Mouse (Mus musculus) intestine, embryonic 15.5 days (tissue): ENCODE measurements around the gene Exoc3l. TPM values are rescaled to one million over a fixed set of nuclear protein-coding genes. Genes with fewer than 3 reads are reported as not detected.

Experiments used
- ATAC-seq: fragments of 200-750 bp; cut with Nextera tagmentation; 2 replicates; pipeline ENCODE4 v1.8.0; 2017; ENCODE audit warnings: moderate TSS enrichment, moderate library complexity
- H3K27ac ChIP-seq: fragments of 300-500 bp; sonication (generic); 2 replicates; pipeline ENCODE4 v1.5.1; 2015; ENCODE audit warnings: mild to moderate bottlenecking, inconsistent platforms
- H3K27me3 ChIP-seq: fragments of 300-500 bp; sonication (generic); replicated peaks from 2 replicates; pipeline ENCODE4 v1.6.1; 2015; ENCODE audit warnings: inconsistent platforms
- H3K36me3 ChIP-seq: fragments of 300-500 bp; sonication (generic); 2 replicates; pipeline ENCODE4 v1.6.1; 2015; ENCODE audit warnings: inconsistent platforms
- H3K4me1 ChIP-seq: fragments of 300-500 bp; sonication (generic); replicated peaks from 2 replicates; pipeline ENCODE4 v1.6.1; 2015; ENCODE audit warnings: inconsistent platforms
- H3K4me2 ChIP-seq: fragments of 300-500 bp; sonication (generic); replicated peaks from 2 replicates; pipeline ENCODE4 v1.6.1; 2015; ENCODE audit warnings: mild to moderate bottlenecking, inconsistent platforms
- H3K4me3 ChIP-seq: fragments of 300-500 bp; sonication (generic); replicated peaks from 2 replicates; pipeline ENCODE4 v1.5.1; 2015; ENCODE audit warnings: inconsistent platforms
- H3K9ac ChIP-seq: fragments of 300-500 bp; sonication (generic); 2 replicates; pipeline ENCODE4 v1.6.1; 2015; ENCODE audit warnings: inconsistent platforms
- H3K9me3 ChIP-seq: fragments of 300-500 bp; sonication (generic); 2 replicates; pipeline ENCODE4 v1.6.1; 2016; ENCODE audit warnings: inconsistent platforms
- WGBS: fragments of 180-500 bp; shearing (Covaris S2); methylation state at CpG from one replicate; pipeline ENCODE4 v1.1.7; 2015; 5-methylcytosine and 5-hydroxymethylcytosine counted together
- polyA plus RNA-seq: library from polyadenylated mRNA; unstranded; fragments of >200 nt; fragmentation: Nextera tagmentation; extraction: Ambion mirVana; gene quantifications from 2 replicates; pipeline ENCODE4 v1.2.1, GENCODE M21; 2015

Gene Exoc3l
- polyA plus RNA-seq, 1 experiment from 2014 or later: 8.7 TPM

DNA sequence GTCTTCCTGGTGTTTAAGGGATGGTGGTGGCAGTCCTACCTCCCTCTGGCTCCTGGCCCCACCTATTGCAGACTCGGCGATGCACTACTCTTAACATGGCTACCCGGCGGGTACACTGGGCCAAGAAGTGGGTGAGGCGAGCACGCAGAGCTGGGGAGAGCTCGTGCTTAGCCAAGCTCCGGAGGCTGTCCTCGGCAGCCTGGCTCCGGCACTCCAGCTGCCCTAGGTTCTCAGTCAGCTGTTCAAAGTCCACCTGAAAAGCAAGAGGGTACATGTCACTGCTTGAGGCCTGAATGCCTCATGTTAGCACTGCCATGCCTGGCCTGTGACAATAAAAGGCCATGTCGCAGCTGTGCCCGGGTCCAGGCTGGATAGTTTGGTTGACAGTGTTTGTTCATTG is 34.4 kb upstream of the Exoc3l start:
- H3K4me3 ChIP-seq: no peak overlapping the region
- 86% methylated on average over 12 of the region's 12 CpGs for WGBS
- no peak overlapping the region for H3K4me2 ChIP-seq
- no peak for ATAC-seq
- no peaks in the 10 kb centered on the region for H3K9me3 ChIP-seq
- H3K4me1 ChIP-seq: peaks cover 23% of the 10 kb centered on the region
- H3K36me3 ChIP-seq: peaks cover 54% of the 10 kb centered on the region
- no peak overlapping the region for H3K27ac ChIP-seq
- no peaks in the 10 kb centered on the region for H3K27me3 ChIP-seq
- no peak overlapping the region for H3K9ac ChIP-seq

GRCm38 (mm10) chr8:105326968-105327367 is 31.1 kb upstream of the Exoc3l start:
- 32% methylated on average over 6 of the region's 6 CpGs for WGBS
- Histone ChIP-seq H3K4me1 (peaks cover 26% of the 10 kb centered on the region), H3K27ac (peak overlapping the region; percentile 86; the same call in 1 of the 2 replicates), H3K9me3 (no peaks in the 10 kb centered on the region), H3K4me2 (peak overlapping the region; percentile 74), H3K36me3 (peaks cover 39% of the 10 kb centered on the region), H3K27me3 (no peaks in the 10 kb centered on the region), H3K4me3 (peak overlapping the region; percentile 68), H3K9ac (peak overlapping the region; percentile 74)
- ATAC-seq: no peak

- peak; percentile 94 for ATAC-seq
- peak within 1 kb of the TSS; percentile 79 for H3K9ac ChIP-seq
- H3K36me3 ChIP-seq: peaks cover 31% of the 10 kb centered on the region
- WGBS: under 1% methylated on average over 36 of the region's 36 CpGs
- no peaks in the 10 kb centered on the region for H3K27me3 ChIP-seq
- peak within 1 kb of the TSS; percentile 68 for H3K4me3 ChIP-seq
- H3K9me3 ChIP-seq: no peaks in the 10 kb centered on the region
- H3K4me2 ChIP-seq: peak within 1 kb of the TSS; percentile 74
- peaks cover 22% of the 10 kb centered on the region for H3K4me1 ChIP-seq
- peak within 1 kb of the TSS; percentile 86 for H3K27ac ChIP-seq
Observed at GRCm38 (mm10) chr8:105326141-105326672, 30.3 kb upstream of the Exoc3l start, which contains the start of the genes Lrrc29 and Tmem208. Gene Lrrc29 (minus strand): TSS chr8:105326278. Gene Tmem208 (plus strand): TSS chr8:105326354.

DNA sequence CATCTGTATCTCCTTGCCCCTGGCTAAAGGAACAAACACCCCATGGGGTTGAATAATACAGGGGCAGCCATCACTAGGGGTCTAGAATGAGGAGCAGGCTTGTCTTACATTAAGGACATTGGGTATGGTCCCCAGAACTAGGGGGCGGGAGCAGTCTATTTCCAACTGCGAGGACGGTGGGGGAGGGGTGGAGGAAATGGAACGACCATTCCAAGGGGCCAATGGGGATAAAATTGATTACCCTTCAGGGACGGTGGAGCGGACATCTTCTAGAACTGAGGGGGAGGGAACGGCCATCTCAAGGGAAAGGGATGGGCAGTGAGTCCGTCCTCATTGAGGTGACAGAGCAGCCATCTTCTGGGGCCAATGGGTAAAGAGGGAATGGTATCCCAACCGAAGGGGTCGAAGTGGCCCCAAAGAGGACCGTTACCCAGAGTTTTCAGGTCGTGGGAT is 29.8 kb upstream of the Exoc3l start:
- peak overlapping the region; percentile 86; the same call in 1 of the 2 replicates for H3K27ac ChIP-seq
- peaks cover 22% of the 10 kb centered on the region for H3K4me1 ChIP-seq
- peak overlapping the region; percentile 74 for H3K4me2 ChIP-seq
- H3K36me3 ChIP-seq: peaks cover 27% of the 10 kb centered on the region
- no peaks in the 10 kb centered on the region for H3K9me3 ChIP-seq
- H3K27me3 ChIP-seq: no peaks in the 10 kb centered on the region
- ATAC-seq: no peak
- peak overlapping the region; percentile 68 for H3K4me3 ChIP-seq
- H3K9ac ChIP-seq: peak overlapping the region; percentile 79
- 0% methylated on average over 12 of the region's 12 CpGs for WGBS

DNA sequence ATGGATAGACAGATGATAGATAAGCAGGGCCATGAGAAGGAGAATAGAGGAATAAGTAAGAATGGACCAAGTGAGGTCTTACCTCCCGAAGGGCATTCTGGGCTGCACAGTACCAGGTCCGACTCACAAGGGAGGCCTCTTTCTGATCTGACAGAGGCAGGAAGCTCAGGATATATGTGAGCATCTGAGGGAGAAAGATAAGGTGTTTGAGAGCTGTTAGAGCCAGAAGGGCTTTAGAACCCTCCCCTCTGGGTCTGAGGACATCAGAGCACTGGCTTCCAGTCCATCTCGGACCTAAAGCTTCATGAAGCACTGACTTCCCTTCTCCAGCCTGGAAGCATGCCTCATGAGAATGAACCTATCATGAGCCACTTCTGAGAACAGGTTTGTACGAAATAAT is 27.3 kb upstream of the Exoc3l start:
- Histone ChIP-seq H3K9me3 (no peaks in the 10 kb centered on the region), H3K27me3 (no peaks in the 10 kb centered on the region), H3K4me1 (peaks cover 15% of the 10 kb centered on the region), H3K4me3 (no peak overlapping the region), H3K9ac (no peak overlapping the region), H3K36me3 (peaks cover 4% of the 10 kb centered on the region; the same call in 1 of the 2 replicates), H3K27ac (no peak overlapping the region), H3K4me2 (no peak overlapping the region)
- 87% methylated on average over 4 of the region's 4 CpGs for WGBS
- ATAC-seq: no peak

GRCm38 (mm10) chr8:105318662-105319190 is 22.8 kb upstream of the Exoc3l start:
- no peak overlapping the region for H3K4me3 ChIP-seq
- H3K9ac ChIP-seq: no peak overlapping the region
- no peak overlapping the region for H3K27ac ChIP-seq
- no peak for ATAC-seq
- peaks cover 18% of the 10 kb centered on the region for H3K36me3 ChIP-seq
- 83% methylated on average over 11 of the region's 11 CpGs for WGBS
- H3K4me1 ChIP-seq: no peaks in the 10 kb centered on the region
- no peaks in the 10 kb centered on the region for H3K27me3 ChIP-seq
- H3K4me2 ChIP-seq: no peak overlapping the region
- H3K9me3 ChIP-seq: no peaks in the 10 kb centered on the region

- Histone ChIP-seq H3K4me3 (no peak overlapping the region), H3K9ac (no peak overlapping the region), H3K4me2 (no peak overlapping the region), H3K27ac (no peak overlapping the region), H3K27me3 (no peaks in the 10 kb centered on the region), H3K36me3 (peaks cover 24% of the 10 kb centered on the region), H3K9me3 (no peaks in the 10 kb centered on the region), H3K4me1 (no peaks in the 10 kb centered on the region)
- no peak for ATAC-seq
- WGBS: 84% methylated on average over 4 of the region's 4 CpGs
Observed at GRCm38 (mm10) chr8:105317941-105318340, 22.0 kb upstream of the Exoc3l start.

- H3K36me3 ChIP-seq: peaks cover 30% of the 10 kb centered on the region
- H3K4me2 ChIP-seq: no peak overlapping the region
Observed at GRCm38 (mm10) chr8:105315073-105315769, 19.3 kb upstream of the Exoc3l start.

DNA sequence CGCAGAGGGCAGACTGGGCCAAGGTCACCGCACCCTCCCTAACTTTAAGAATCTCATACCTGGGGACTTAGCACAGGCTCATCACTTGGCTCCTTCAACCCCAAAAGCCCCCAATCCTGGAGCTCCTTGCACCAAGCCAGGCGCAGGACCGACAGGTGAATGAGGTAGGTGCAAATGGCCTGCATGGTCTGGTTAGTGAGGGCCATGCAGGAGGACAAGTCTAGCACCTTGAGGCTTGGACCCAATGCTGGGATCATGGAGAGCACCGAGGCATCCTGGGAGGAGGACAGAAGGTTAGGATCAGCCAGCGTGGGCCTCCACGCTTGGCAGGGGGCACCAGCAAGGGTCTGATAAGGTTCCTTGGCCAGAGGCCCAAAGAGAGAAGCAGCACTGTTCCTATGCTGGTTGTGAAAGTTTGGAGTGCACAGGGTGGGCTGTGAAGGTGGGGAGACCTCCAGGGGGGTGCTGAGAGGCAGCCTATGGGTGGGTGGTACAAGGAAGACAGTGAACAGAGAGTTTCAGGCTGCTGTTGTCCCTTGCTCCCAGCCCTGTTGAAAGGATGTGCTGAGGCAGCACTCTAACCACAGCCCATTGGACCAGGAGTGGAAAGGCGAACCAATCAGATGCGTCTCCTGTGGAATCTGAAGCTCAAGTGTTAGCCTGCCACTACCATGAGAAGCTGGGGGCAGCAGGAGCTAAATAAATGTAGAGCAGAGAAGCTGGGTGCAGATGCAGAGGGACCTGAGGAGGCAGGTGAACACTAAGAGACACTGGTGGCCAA is 17.9 kb upstream of the Exoc3l start:
- ATAC-seq: no peak
- Histone ChIP-seq H3K27me3 (no peaks in the 10 kb centered on the region), H3K36me3 (peaks cover 30% of the 10 kb centered on the region), H3K4me3 (no peak overlapping the region), H3K9ac (no peak overlapping the region), H3K4me1 (no peaks in the 10 kb centered on the region), H3K9me3 (no peaks in the 10 kb centered on the region), H3K4me2 (no peak overlapping the region), H3K27ac (no peak overlapping the region)
- WGBS: 86% methylated on average over 9 of the region's 9 CpGs

More at GRCm38 (mm10) chr8:105315073-105315769, 19.3 kb upstream of the Exoc3l start:
- Histone ChIP-seq H3K27ac (no peak overlapping the region), H3K9ac (no peak overlapping the region), H3K4me1 (no peaks in the 10 kb centered on the region), H3K9me3 (no peaks in the 10 kb centered on the region), H3K4me3 (no peak overlapping the region), H3K27me3 (no peaks in the 10 kb centered on the region)
- 89% methylated on average over 18 of the region's 18 CpGs for WGBS
- no peak for ATAC-seq

- no peak overlapping the region for H3K4me3 ChIP-seq
- H3K9ac ChIP-seq: no peak overlapping the region
- no peaks in the 10 kb centered on the region for H3K27me3 ChIP-seq
- no peak for ATAC-seq
- H3K27ac ChIP-seq: no peak overlapping the region
- 83% methylated on average over 8 of the region's 8 CpGs for WGBS
- H3K4me2 ChIP-seq: no peak overlapping the region
- no peaks in the 10 kb centered on the region for H3K4me1 ChIP-seq
- H3K9me3 ChIP-seq: no peaks in the 10 kb centered on the region
- peaks cover 36% of the 10 kb centered on the region for H3K36me3 ChIP-seq
Observed at GRCm38 (mm10) chr8:105312891-105313481, 17.1 kb upstream of the Exoc3l start.

- Histone ChIP-seq H3K27me3 (no peaks in the 10 kb centered on the region), H3K4me2 (no peak overlapping the region), H3K9me3 (no peaks in the 10 kb centered on the region), H3K27ac (no peak overlapping the region), H3K9ac (no peak overlapping the region), H3K36me3 (peaks cover 44% of the 10 kb centered on the region), H3K4me3 (no peak overlapping the region), H3K4me1 (no peaks in the 10 kb centered on the region)
- ATAC-seq: no peak
- 84% methylated on average over 1 of the region's 1 CpGs for WGBS
Observed at GRCm38 (mm10) chr8:105311718-105312117, 15.8 kb upstream of the Exoc3l start.

DNA sequence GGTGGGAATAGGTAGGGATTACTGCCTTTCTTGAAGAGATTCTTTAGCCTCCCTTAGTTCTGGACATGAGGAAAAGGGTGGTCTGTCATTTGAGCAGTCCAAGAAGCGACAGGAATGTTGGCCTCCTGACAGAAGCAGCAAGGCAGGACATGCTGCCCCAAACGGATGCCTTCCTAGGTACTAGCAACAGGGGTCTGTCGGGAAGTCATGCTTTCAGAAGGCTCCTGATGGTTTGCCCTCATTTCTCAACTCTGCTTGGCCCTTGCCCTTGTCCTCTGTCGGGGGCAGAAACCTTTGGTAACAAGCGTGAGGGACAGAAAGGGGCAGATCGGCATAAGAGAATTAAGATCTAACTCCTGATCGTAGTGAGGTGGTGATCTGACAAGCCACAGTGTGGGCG is 14.2 kb upstream of the Exoc3l start:
- no peak overlapping the region for H3K4me2 ChIP-seq
- H3K27ac ChIP-seq: no peak overlapping the region
- no peaks in the 10 kb centered on the region for H3K9me3 ChIP-seq
- H3K27me3 ChIP-seq: no peaks in the 10 kb centered on the region
- ATAC-seq: no peak
- peaks cover 37% of the 10 kb centered on the region for H3K36me3 ChIP-seq
- H3K4me1 ChIP-seq: peaks cover 11% of the 10 kb centered on the region
- 85% methylated on average over 8 of the region's 8 CpGs for WGBS
- no peak overlapping the region for H3K9ac ChIP-seq
- H3K4me3 ChIP-seq: no peak overlapping the region
